Mouse (Mus musculus): ENCODE results near the gene Stim2. TPM values are rescaled to one million over a fixed set of nuclear protein-coding genes. Genes with fewer than 3 reads are reported as not detected.
A peak's percentile ranks its signal among the peaks of the same experiment; 100 is the strongest.

Gene Stim2
- total RNA-seq, 2 experiments from 2014 or later, result 70.2 to 77.6 TPM

GRCm38 (mm10) chr5:54038615-54039014 is 40.3 kb downstream of the Stim2 start:
- no peak for DNase-seq (ENCODE audit: low spot score in 2 of 2)
- intact Hi-C loops (cut with DNase I), result no loop called here

- DNase-seq (ENCODE audit: low spot score in 2 of 2), result no peak
- intact Hi-C loops (cut with DNase I), result no loop called here
Measured at GRCm38 (mm10) chr5:54040527-54040926, 42.2 kb downstream of the Stim2 start.

GRCm38 (mm10) chr5:54042013-54042412 is 43.7 kb downstream of the Stim2 start:
- intact Hi-C loops (cut with DNase I), result no loop called here

DNA sequence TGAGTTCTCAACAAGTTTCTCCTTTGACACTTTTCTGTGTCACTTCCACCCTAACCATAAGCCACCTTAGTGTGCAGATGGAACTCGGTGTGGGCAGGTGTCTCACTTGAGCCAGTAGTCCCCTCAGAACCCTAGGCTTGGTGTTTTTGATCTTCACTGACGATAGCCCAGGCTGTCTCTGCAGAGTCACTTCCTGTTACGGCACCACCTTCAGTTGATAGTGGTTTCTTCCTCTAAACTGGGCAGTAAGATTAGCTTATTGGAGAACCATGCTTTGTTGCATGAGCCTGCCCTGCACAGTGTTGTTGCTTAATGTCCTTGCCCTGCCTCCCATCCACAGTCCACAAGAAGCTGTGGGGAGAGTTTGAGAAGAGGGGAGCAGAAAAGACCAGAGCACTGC is 47.2 kb downstream of the Stim2 start:
- no peak for DNase-seq (ENCODE audit: low spot score in 2 of 2)
- intact Hi-C loops (cut with DNase I), result loop anchor here (5.0 kb wide), 1 partner anchor 48 kb away; the partner anchor contains the start of gene Stim2

More at GRCm38 (mm10) chr5:54042013-54042412, 43.7 kb downstream of the Stim2 start:
- no peak for DNase-seq (ENCODE audit: low spot score in 2 of 2)

DNA sequence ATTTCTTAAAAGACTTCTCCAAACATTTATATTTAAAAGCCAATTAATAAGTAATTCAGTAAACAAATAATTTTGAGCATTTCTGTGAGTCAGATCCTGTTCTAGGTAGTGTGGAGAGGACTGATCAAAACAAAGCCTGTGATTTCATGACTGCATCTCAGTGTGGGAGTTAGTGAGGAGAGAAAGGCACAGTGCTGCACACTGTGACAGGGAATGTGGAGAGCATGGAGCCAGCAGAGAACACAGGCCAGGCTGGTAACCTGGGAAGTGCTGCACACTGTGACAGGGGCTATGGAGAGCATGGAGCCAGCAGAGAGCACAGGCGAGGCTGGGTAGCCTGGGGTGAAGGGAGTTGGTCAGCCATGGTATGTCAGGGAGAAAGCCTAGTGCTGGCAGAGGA is 48.1 kb downstream of the Stim2 start:
- no peak for DNase-seq (ENCODE audit: low spot score in 2 of 2)
- intact Hi-C loops (cut with DNase I), result loop anchor here (5.0 kb wide), 1 partner anchor 49 kb away; the partner anchor contains the start of gene Stim2

GRCm38 (mm10) chr5:54049145-54049733 is 50.9 kb downstream of the Stim2 start:
- intact Hi-C loops (cut with DNase I), result loop anchor here (5.0 kb wide), 1 partner anchor 52 kb away; the partner anchor contains the start of gene Stim2
- DNase-seq (ENCODE audit: low spot score in 2 of 2), result no peak

DNA sequence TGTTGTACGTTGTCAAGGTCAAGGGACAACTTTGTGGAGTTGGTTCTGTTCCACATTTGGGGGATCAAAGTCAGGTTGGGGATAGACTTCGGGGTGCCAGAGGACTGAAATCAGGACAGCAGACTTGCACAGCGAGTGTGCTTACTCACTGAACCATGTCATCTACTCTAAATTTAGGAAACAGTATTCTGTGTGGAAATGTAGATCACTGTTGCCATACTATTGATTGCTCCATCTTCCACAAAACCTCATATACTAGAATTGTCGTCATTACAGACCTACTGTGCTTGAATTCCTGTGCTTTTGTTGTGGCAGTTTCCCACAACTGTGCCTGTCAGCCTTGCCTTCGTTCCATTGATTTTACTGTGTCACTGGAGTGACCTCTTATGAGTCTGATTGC is 51.6 kb downstream of the Stim2 start:
- intact Hi-C loops (cut with DNase I), result loop anchor here (5.0 kb wide), 2 partner anchors 52 to 53 kb away; partner anchors contain the start of gene Stim2
- DNase-seq (ENCODE audit: low spot score in 2 of 2), result no peak

DNA sequence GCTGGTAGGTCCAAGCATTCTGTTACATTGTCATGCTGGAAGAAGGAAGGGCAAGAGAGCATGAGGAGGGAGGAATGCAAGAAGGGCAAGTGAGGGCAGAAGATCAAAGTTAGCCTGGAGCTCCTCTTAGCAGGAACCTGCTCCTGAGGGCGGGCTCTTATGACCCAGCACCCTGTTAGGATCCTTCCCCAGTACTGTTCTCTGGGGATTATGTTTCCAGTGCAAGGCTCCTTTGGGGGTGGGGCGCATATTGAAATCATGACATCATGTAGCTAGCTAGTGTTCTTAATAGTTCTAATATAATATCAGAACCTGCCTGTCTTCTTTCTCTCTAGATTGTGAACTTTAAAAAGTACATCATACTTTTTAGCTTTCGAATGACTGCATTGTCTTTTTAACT is 52.8 kb downstream of the Stim2 start:
- DNase-seq (ENCODE audit: low spot score in 2 of 2), result no peak
- intact Hi-C loops (cut with DNase I), result loop anchor here (5.0 kb wide), 1 partner anchor 51 kb away; no protein-coding TSS in a partner anchor

DNA sequence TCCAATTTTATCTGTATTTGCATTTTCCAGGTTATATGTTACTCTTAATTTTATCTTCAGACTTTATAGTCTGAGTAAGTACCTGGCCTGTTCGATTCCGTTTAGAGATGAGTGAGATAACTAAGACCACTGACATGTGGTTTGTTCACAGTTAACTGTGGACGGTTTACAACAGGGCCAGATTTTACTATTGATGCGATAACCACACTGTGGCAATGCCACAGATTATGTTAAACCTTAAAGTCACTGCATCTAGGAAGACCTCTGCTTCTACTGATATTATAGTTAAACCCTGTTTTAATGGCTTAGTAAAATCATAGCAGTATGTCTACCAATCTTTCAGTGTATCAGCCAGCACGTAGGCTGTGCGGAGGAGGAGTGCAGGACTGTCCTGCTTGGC is 53.9 kb downstream of the Stim2 start:
- no peak for DNase-seq (ENCODE audit: low spot score in 2 of 2)
- intact Hi-C loops (cut with DNase I), result loop anchor here (5.0 kb wide), 1 partner anchor 50 kb away; no protein-coding TSS in a partner anchor

DNA sequence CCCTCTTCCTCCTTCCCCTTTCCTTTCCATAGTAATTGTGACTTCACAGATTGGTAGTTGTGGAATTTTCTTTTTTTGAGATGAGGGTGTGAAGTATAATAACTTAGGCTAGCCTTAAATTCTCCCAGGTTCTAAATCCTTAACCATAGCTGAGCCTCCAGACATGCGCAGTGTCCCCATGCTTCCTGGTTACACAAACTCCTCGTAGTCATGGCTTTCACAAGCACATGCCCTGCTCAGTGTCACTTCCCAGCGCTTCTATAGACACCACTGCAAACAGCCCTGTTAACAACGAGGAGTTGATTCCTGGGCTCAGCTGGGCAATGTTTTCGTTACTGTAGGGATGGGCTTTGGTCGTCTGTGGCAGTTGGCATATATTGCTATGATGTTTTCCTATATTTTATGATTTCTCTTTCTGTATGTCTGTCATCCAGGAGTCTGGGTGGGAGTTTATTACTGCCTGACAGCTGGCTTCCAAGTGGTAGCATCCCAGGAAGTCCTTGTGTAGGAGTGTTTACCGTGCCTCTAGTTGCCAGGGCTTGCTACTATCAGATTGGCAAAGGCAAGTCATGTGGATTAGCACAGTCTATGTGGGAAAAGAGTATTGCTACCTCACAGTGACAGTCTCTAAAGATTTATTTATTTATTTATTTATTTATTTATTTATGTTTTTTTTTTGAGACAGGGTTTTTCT is 55.5 kb downstream of the Stim2 start:
- intact Hi-C loops (cut with DNase I), result loop anchor here (5.0 kb wide), 1 partner anchor 48 kb away; no protein-coding TSS in a partner anchor
- no peak for DNase-seq (ENCODE audit: low spot score in 2 of 2)

DNA sequence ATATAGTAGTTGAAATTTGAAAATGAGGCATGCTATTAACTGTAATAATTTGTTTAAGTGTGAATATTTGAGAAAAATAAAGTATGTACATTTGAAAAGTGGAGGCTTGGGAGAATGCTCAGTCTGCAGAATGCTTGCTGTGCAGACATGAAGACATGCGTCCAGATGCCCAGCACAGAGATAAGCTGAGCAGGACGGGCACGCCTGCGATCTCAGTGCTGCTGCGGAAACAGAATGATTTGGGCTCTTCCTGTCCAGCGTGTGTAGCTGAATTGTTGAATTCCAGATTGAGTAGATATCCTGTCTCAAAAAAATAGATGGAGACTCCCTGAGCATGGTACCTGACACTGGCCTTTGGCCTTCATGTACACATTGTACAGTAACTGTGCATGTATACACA is 58.0 kb downstream of the Stim2 start:
- intact Hi-C loops (cut with DNase I), result no loop called here
- no peak for DNase-seq (ENCODE audit: low spot score in 2 of 2)

DNA sequence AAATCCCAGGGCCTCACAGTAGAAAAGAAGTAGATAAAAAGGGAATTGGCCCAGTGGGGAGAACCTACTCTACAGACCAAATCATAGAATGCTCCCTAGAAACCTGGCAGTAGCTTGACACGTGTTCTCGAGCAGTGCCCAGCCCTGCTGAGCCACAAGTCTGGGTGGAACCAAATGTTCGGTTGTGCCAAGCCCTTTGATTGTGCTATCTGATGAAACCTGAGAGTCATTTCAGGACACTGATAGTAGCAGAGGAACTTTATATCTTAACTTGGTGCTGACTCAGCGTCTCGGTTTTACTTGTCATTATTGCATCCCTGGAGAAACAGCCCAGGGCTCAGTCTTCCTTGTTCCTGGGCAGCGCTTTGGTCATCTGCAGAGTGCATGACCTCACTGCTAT is 61.7 kb downstream of the Stim2 start:
- intact Hi-C loops (cut with DNase I), result no loop called here
- DNase-seq (ENCODE audit: low spot score in 2 of 2), result no peak

- intact Hi-C loops (cut with DNase I), result no loop called here
- peak in 1 of 2 experiments; percentile 36 for DNase-seq (ENCODE audit: low spot score in 2 of 2)
Measured at GRCm38 (mm10) chr5:54062079-54062478, 63.8 kb downstream of the Stim2 start.

DNA sequence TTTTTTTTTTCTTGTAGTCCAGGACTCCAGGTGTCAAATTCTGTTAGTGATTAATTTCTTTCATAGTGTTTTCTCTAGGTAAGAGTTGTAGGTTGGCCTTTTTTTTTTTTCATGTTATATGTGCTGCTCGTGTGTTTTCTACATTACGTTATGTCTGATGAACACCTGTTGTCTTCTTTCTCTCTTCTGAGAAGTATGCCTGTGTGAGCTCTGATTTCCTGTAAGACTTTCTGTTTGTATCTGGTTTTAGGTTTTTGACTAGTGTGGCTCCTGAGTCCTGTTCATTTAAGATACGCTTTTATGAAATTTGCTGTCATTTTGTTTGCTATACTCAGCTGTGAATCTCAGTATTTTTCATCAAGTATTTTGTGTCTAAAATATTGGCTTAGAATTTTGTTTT is 69.3 kb downstream of the Stim2 start:
- intact Hi-C loops (cut with DNase I), result no loop called here
- DNase-seq (ENCODE audit: low spot score in 2 of 2), result no peak

GRCm38 (mm10) chr5:54070549-54070948 is 72.2 kb downstream of the Stim2 start:
- no peak for DNase-seq (ENCODE audit: low spot score in 2 of 2)
- intact Hi-C loops (cut with DNase I), result no loop called here

DNA sequence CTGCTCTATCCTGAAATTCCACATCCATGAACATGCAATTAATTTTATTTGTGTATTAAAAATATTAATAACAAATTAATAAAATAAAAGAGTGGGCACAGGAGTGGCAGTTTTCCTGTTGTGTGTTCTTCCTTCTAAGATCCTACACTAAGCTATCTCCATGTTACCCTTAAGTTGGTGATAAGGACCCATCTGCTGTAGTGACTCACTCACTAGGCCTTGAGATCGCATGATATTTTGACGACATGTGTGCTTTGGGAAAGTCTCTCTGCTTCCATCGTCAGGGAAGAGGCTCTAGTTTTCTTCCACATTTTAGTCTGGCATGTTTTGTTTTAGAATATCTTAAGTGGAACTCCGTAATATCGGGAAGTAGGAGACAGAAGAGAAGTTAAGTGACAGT is 73.0 kb downstream of the Stim2 start:
- intact Hi-C loops (cut with DNase I), result no loop called here
- no peak for DNase-seq (ENCODE audit: low spot score in 2 of 2)

DNA sequence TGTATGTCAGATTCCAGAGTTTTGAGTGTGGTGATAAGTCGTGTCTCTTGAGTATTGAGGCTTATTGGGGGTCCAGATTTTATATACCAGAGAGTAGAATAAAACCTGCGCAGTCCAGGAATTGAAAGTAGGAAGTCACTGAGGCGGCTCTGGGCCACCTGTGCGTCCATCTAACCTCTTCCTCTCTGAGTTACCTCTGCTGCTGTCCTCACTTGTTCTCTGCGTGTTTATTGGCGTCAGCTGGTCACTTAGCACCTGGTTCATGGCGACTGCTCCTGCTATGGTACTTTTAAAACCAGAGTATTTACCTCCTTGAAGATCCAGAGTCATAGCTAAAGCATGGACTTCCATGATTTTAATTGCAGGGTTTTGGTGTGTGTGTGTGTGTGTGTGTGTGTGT is 73.4 kb downstream of the Stim2 start:
- intact Hi-C loops (cut with DNase I), result no loop called here
- DNase-seq (ENCODE audit: low spot score in 2 of 2), result no peak

GRCm38 (mm10) chr5:54073291-54073690 is 75.0 kb downstream of the Stim2 start:
- no peak for DNase-seq (ENCODE audit: low spot score in 2 of 2)
- intact Hi-C loops (cut with DNase I), result no loop called here

GRCm38 (mm10) chr5:54079997-54080396 is 81.7 kb downstream of the Stim2 start:
- no peak for DNase-seq (ENCODE audit: low spot score in 2 of 2)
- intact Hi-C loops (cut with DNase I), result no loop called here

GRCm38 (mm10) chr5:54087912-54088311 is 89.6 kb downstream of the Stim2 start:
- DNase-seq (ENCODE audit: low spot score in 2 of 2), result no peak
- intact Hi-C loops (cut with DNase I), result no loop called here

DNA sequence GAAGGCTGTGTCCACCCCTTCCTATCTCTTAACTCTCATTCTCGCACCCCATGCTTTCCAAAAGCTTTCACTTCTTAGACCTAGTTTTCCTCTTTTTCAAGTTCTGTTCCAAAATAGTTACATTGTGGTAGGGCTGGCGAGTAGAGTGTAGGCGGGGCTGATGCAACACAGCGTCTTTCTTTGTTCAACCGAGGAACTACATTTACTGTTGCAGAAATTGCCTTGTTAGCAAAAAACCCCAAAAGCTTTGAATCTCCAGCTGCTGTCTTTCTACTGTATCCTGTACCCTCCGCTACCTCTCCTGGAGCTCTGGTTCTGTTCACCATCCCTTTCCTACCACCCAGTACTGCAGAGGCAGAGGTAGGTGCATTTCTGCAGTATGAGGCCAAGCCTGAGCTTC is 99.9 kb downstream of the Stim2 start:
- intact Hi-C loops (cut with DNase I), result loop anchor here (2.0 kb wide), 1 partner anchor 99 kb away; the partner anchor contains the start of gene Stim2
- DNase-seq (ENCODE audit: low spot score in 2 of 2), result peak; percentile 19 to 32
